Mouse (Mus musculus) right cerebral cortex, postnatal 14 days (tissue): ENCODE data around the gene Gm10197.

Experiments
- DNase-seq: peaks from one replicate; pipeline ENCODE4 v3.0.0; 2022

Gene Gm10197

GRCm38 (mm10) chr19:53355065-53355464, 16.5 kb downstream of the Gm10197 start:
- DNase-seq: no peak

- no peak for DNase-seq
Measured at GRCm38 (mm10) chr19:53354271-53355000, 17.1 kb downstream of the Gm10197 start.

GRCm38 (mm10) chr19:53353864-53354263, 17.7 kb downstream of the Gm10197 start:
- no peak for DNase-seq

GRCm38 (mm10) chr19:53345766-53346165, 25.8 kb downstream of the Gm10197 start:
- no peak for DNase-seq

- no peak for DNase-seq
Measured at GRCm38 (mm10) chr19:53344062-53344461, 27.5 kb downstream of the Gm10197 start.

GRCm38 (mm10) chr19:53343174-53343881, 28.2 kb downstream of the Gm10197 start:
- DNase-seq: no peak

- DNase-seq: no peak
Measured at GRCm38 (mm10) chr19:53340423-53340822, 31.1 kb downstream of the Gm10197 start.

GRCm38 (mm10) chr19:53335241-53335640, 36.3 kb downstream of the Gm10197 start:
- DNase-seq: no peak

GRCm38 (mm10) chr19:53333730-53334129, 37.8 kb downstream of the Gm10197 start:
- no peak for DNase-seq

GRCm38 (mm10) chr19:53331882-53332500, 39.6 kb downstream of the Gm10197 start:
- DNase-seq: no peak

GRCm38 (mm10) chr19:53329992-53330381, 41.6 kb downstream of the Gm10197 start:
- DNase-seq: peak; percentile 61

GRCm38 (mm10) chr19:53329221-53329991, 42.2 kb downstream of the Gm10197 start:
- peak; percentile 92 for DNase-seq

- no peak for DNase-seq
Measured at GRCm38 (mm10) chr19:53328116-53328515, 43.5 kb downstream of the Gm10197 start.

- peak; percentile 71 for DNase-seq
Measured at GRCm38 (mm10) chr19:53325578-53326295, 45.8 kb downstream of the Gm10197 start.

GRCm38 (mm10) chr19:53324866-53325265, 46.7 kb downstream of the Gm10197 start:
- no peak for DNase-seq

GRCm38 (mm10) chr19:53322438-53323048, 49.0 kb downstream of the Gm10197 start:
- DNase-seq: no peak
